Mouse (Mus musculus) stomach, postnatal 0 days (tissue): ENCODE measurements around the gene Muc5b. TPM values are rescaled to one million over a fixed set of nuclear protein-coding genes. Genes with fewer than 3 reads are reported as not detected.

ENCODE experiments used
- ATAC-seq: fragments of 200-750 bp; cut with Nextera tagmentation; 2 replicates; pipeline ENCODE4 v1.8.0; 2017; ENCODE audit not compliant: low FRiP score, low TSS enrichment
- DNase-seq: peaks from one replicate; pipeline ENCODE4 v3.0.0-alpha.2; 2016; ENCODE audit warnings: low spot score
- H3K27ac ChIP-seq: fragments of 300-500 bp; sonication (generic); replicated peaks from 2 replicates; pipeline ENCODE4 v1.5.1; 2014; ENCODE audit warnings: mild to moderate bottlenecking, control low read depth
- H3K27me3 ChIP-seq: fragments of 300-500 bp; sonication (generic); 2 replicates; pipeline ENCODE4 v1.6.1; 2014; ENCODE audit warnings: low read length; ENCODE audit not compliant: control insufficient read depth, insufficient read depth
- H3K36me3 ChIP-seq: fragments of 300-500 bp; sonication (generic); 2 replicates; pipeline ENCODE4 v1.6.1; 2014; ENCODE audit warnings: low read length, mixed read lengths; ENCODE audit not compliant: control insufficient read depth, insufficient read depth
- H3K4me1 ChIP-seq: fragments of 300-500 bp; sonication (generic); replicated peaks from 2 replicates; pipeline ENCODE4 v1.6.1; 2014; ENCODE audit warnings: antibody characterized with exemption; ENCODE audit not compliant: control insufficient read depth, insufficient read depth
- H3K4me2 ChIP-seq: fragments of 300-500 bp; sonication (generic); replicated peaks from 2 replicates; pipeline ENCODE4 v1.6.1; 2014; ENCODE audit warnings: low read depth, mild to moderate bottlenecking, control low read depth, moderate library complexity
- H3K4me3 ChIP-seq: fragments of 300-500 bp; sonication (generic); 2 replicates; pipeline ENCODE4 v1.5.1; 2014; ENCODE audit warnings: low read depth, low read length, control low read depth
- H3K9ac ChIP-seq: fragments of 300-500 bp; sonication (generic); 2 replicates; pipeline ENCODE4 v1.6.1; 2014; ENCODE audit warnings: mild to moderate bottlenecking, low read length, control low read depth, mixed read lengths
- H3K9me3 ChIP-seq: fragments of 300-500 bp; sonication (generic); 2 replicates; pipeline ENCODE4 v1.6.1; 2016; ENCODE audit warnings: low read length; ENCODE audit not compliant: control insufficient read depth
- CTCF ChIP-seq: IDR thresholded peaks from 2 replicates; pipeline ENCODE4 v1.5.1; 2016; ENCODE audit warnings: antibody characterized with exemption, low read depth, mild to moderate bottlenecking, moderate library complexity
- EP300 ChIP-seq: optimal IDR thresholded peaks from 2 replicates; pipeline ENCODE3; 2016; ENCODE audit warnings: antibody characterized with exemption
- WGBS: fragments of 180-500 bp; shearing (Covaris S2); extraction: QIAGEN DNeasy Blood & Tissue Kit; methylation state at CpG from one replicate; pipeline ENCODE4 v1.1.7; 2014; 5-methylcytosine and 5-hydroxymethylcytosine counted together
- polyA plus RNA-seq: library from polyadenylated mRNA; unstranded; fragments of >200 nt; fragmentation: Nextera tagmentation; extraction: Ambion mirVana; gene quantifications from 2 replicates; pipeline ENCODE4 v1.2.1, GENCODE M21; 2015

Muc5b gene
- polyA plus RNA-seq, 1 experiment from 2014 or later, result 133 TPM

DNA sequence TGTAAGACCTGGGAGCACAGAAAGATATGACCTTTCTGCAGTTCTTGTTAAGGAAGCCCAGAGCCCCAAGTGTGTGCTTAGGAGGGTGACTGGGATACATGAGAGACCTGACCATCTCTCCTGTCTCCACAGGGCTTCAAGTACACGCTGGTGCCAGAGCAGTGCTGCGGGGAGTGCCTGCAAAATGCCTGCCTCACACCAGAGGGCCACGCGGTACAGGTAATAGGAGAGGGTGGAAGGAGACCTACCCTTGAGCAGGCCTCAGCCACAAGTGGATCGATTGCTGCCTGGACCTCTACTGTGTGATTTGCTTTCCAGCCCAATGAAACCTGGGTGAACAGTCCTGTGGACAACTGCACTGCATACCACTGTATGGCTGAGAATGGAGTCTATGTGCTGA lies 31.7 kb downstream of the Muc5b start:
- H3K4me3 ChIP-seq, result no peak overlapping the region

DNA sequence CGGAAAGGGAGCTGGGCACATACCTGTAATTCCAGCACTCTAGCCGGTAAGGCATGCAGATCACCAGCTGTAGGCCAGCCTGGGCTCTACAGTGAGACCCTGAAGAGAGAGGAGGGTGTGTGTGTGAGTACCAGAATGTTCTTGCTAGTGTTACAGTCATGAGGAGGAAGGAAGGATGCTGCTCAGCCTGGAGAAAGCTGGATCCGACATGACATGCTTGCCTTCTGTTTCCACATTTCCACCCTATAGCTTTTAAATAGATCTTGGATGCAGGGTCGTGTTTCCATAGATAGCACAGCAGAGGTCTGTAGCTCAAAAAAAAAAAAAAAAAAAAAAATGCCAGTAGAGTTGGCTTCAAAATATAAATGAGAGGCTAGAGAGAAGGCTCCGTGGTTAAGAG lies 36.0 kb downstream of the Muc5b start:
- TF ChIP-seq EP300 (no peak), CTCF (no peak)
- no peak overlapping the region for H3K9ac ChIP-seq
- no peaks in the 10 kb centered on the region for H3K4me1 ChIP-seq
- no peak overlapping the region for H3K4me3 ChIP-seq
- H3K9me3 ChIP-seq, result no peaks in the 10 kb centered on the region
- H3K36me3 ChIP-seq, result peaks cover 6% of the 10 kb centered on the region; the same call in 1 of the 2 replicates
- H3K4me2 ChIP-seq, result no peak overlapping the region
- no peak overlapping the region for H3K27ac ChIP-seq
- 0 out of 2 replicates have a peak, but pooled peaks have one; percentile 5 for ATAC-seq
- H3K27me3 ChIP-seq, result no peaks in the 10 kb centered on the region
- 86% methylated on average over 5 of the region's 5 CpGs for WGBS
- no peak for DNase-seq

More for the DNA sequence above, 31.7 kb downstream of the Muc5b start:
- Histone ChIP-seq H3K4me2 (no peak overlapping the region), H3K36me3 (peaks cover 5% of the 10 kb centered on the region; the same call in 1 of the 2 replicates), H3K9me3 (no peaks in the 10 kb centered on the region), H3K9ac (no peak overlapping the region), H3K27ac (no peak overlapping the region), H3K4me1 (no peaks in the 10 kb centered on the region), H3K27me3 (no peaks in the 10 kb centered on the region)
- TF ChIP-seq CTCF, result peak; percentile 42
- TF ChIP-seq EP300, result no peak
- 73% methylated on average over 5 of the region's 5 CpGs for WGBS
- ATAC-seq (no peak), DNase-seq (no peak)

DNA sequence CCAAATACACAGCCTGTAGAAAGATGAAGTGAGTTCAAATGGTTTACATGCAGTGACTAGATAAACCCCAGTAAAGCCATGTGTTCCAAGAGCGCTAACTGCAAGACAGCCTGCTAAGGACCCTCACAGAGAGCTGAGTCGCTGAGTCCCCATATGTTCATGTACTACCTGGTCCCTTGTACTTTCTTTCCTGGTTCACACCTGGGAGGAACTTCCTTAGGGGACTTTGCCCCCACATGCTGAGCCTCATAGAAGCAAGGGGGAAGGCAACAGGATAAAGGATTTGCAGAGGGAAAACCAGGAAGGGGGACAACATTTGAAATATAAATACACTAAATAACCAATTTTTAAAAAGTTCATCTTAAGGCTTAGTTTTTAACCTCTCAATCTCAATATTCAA lies 39.9 kb downstream of the Muc5b start:
- Histone ChIP-seq H3K27me3 (no peaks in the 10 kb centered on the region), H3K9ac (no peak overlapping the region), H3K4me2 (no peak overlapping the region), H3K4me3 (no peak overlapping the region), H3K4me1 (no peaks in the 10 kb centered on the region), H3K27ac (no peak overlapping the region), H3K36me3 (peaks cover 22% of the 10 kb centered on the region), H3K9me3 (no peaks in the 10 kb centered on the region)
- ATAC-seq, result peak; percentile 24; the same call in 1 of the 2 replicates
- DNase-seq, result no peak
- 84% methylated on average over 2 of the region's 2 CpGs for WGBS
- TF ChIP-seq CTCF (no peak), EP300 (no peak)

DNA sequence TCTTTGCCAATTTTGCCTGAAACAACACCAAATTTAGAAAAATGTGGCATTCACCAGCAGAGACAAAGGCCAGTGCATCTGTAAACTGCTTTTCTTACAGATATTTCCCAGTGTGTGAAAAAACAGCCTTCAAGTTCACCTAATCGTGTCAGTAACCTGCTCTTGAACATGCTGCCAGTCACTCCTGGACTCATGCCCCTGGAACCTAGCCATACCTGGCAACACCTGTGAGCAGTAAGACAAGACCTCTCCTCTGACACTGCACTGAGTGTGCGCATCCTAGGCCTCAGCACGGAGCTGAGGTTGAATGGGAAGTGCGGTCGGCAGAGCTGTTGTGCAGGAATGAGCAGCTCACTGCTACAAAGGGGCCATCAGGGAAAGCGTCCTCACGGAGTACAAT lies 53.3 kb downstream of the Muc5b start:
- TF ChIP-seq EP300, result no peak
- TF ChIP-seq CTCF, result no peak
- no peak overlapping the region for H3K4me3 ChIP-seq
- no peak overlapping the region for H3K9ac ChIP-seq
- H3K4me2 ChIP-seq, result no peak overlapping the region
- no peaks in the 10 kb centered on the region for H3K4me1 ChIP-seq
- no peaks in the 10 kb centered on the region for H3K27me3 ChIP-seq
- ATAC-seq (no peak), DNase-seq (no peak)
- no peaks in the 10 kb centered on the region for H3K9me3 ChIP-seq
- 96% methylated on average over 7 of the region's 7 CpGs for WGBS
- no peak overlapping the region for H3K27ac ChIP-seq
- H3K36me3 ChIP-seq, result peaks cover 30% of the 10 kb centered on the region

DNA sequence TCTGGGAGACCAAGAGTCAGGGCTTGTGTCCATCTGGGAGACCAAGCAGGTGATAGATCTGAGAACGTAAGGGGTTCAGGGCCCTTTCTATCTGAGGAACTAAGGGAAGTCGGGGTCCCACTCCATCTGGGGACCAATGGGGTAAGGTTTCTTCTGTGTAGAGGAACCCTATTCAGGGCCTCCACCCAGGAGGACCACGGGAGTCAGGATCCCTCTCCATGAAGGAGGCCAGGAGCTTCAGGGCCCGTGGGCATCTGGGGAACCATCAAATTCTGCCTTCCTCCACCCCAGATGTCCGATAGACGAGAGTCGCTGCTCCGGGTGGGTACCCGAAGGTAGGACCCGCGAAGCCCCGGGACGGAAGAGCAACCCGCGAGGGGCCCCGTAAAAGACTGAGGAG lies 63.0 kb downstream of the Muc5b start:
- no peaks in the 10 kb centered on the region for H3K36me3 ChIP-seq
- H3K4me2 ChIP-seq, result peak overlapping the region; percentile 86
- H3K27me3 ChIP-seq, result no peaks in the 10 kb centered on the region
- H3K9me3 ChIP-seq, result no peaks in the 10 kb centered on the region
- peak overlapping the region; percentile 61; the same call in 1 of the 2 replicates for H3K27ac ChIP-seq
- WGBS, result 2% methylated on average over 14 of the region's 16 CpGs
- peak; percentile 22 for DNase-seq
- peak overlapping the region; percentile 93 for H3K9ac ChIP-seq
- peak; percentile 22 for ATAC-seq
- H3K4me3 ChIP-seq, result peak overlapping the region; percentile 77
- TF ChIP-seq EP300 (no peak), CTCF (no peak)
- H3K4me1 ChIP-seq, result peaks cover 14% of the 10 kb centered on the region

DNA sequence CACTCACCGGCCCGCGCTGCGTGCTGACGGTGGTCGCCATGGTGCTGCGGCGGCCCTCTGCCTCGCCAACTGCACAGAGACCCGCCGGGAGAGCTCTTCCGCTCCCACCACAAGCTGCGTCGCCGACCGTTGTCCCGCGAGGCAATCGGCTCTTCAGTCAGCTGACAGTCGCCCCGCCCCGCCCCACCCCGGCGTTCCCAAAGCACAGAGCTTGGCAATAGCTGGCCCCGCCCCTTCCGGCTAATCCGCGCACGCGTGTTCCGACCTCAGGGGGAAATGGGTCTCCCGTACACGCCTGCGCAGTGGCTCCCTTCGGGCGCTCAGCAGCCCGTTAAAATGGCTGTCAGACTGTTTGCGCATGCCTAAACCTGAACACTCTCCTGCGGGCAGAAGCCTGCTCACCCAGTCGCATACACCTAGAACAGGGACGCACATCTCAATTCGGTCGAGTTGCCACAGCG lies 63.4 kb downstream of the Muc5b start:
- Histone ChIP-seq H3K4me1 (peaks cover 14% of the 10 kb centered on the region), H3K4me3 (peak overlapping the region; percentile 77), H3K27ac (peak overlapping the region; percentile 61; the same call in 1 of the 2 replicates), H3K4me2 (peak overlapping the region; percentile 86), H3K9ac (peak overlapping the region; percentile 93), H3K9me3 (no peaks in the 10 kb centered on the region), H3K27me3 (no peaks in the 10 kb centered on the region), H3K36me3 (no peaks in the 10 kb centered on the region)
- ATAC-seq (peak; percentile 98), DNase-seq (peak; percentile 100)
- TF ChIP-seq CTCF, result no peak
- TF ChIP-seq EP300, result no peak
- WGBS, result 1% methylated on average over 39 of the region's 44 CpGs
